In the genomic region with DNA sequence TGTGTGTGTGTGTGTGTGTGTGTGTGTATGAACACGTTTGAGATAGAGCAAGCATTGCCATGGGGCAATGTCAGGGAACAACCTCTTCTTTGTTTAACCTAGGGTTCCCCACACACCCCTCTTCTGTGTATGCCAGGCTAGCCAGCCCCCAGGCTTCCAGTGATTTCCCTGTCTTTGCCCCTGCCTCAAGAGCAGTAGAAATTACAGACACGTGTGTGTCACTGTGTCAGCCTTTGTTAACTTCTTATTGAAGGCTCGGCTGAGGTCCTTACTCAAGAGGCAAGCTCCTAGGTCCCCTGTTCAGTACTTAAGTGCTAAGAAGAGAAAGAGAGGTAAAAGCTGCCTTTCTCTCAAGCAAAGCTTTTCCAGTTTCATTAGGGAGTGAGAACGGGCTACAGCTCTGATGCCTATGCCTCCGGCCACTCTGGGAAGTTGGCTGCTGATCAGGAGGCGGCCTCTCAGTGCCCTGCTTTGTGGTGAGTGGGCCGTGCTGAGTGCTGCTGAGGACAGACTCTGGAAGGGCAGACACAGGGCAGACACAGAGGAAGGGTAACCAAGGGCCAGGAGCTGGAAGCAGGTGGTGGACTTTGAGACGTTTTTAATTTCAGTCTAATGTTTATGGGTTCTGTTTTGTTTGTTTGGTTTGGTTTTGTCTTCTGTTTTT, we compare ENCODE assay signal across 8 mouse cellular contexts.
DNase-seq lines count a peak whose midpoint lies in the region; ATAC-seq lines count a peak whose summit lies in the region.

No protein-coding gene starts in this region.

- DNase-seq in urinary bladder, postnatal 14 days (ENCODE audit: low spot score) = peak; percentile 43
- DNase-seq in urinary bladder, postnatal 4 days (ENCODE audit: low spot score in 2 of 2) = no peak
- DNase-seq in forebrain, embryonic 14.5 days (ENCODE audit: low spot score) = peak; percentile 73
- peak; percentile 53 to 63 for DNase-seq in heart, postnatal 36 days
- peak; percentile 56 for DNase-seq in layer of hippocampus, adult 9-11 months
- peak; percentile 86 for DNase-seq in midbrain, embryonic 11.5 days (ENCODE audit: low spot score, missing footprints)

- H3K4me3 ChIP-seq in forebrain, embryonic 14.5 days (ENCODE audit: low read depth, low read length) = no peak overlapping the region
- H3K4me3 ChIP-seq in midbrain, embryonic 11.5 days (ENCODE audit: low read depth, low read length) = no peak overlapping the region
- no peak overlapping the region for H3K4me3 ChIP-seq in intestine, embryonic 15.5 days (replicated peaks)

- H3K4me1 ChIP-seq in forebrain, embryonic 14.5 days (ENCODE audit: control insufficient read depth, insufficient read depth, low read length) = peaks cover 9% of the 10 kb centered on the region
- peaks cover 9% of the 10 kb centered on the region for H3K4me1 ChIP-seq in midbrain, embryonic 11.5 days (ENCODE audit: control insufficient read depth, insufficient read depth, low read length)
- peaks cover 9% of the 10 kb centered on the region for H3K4me1 ChIP-seq in intestine, embryonic 15.5 days (replicated peaks)

- H3K9me3 ChIP-seq in forebrain, embryonic 14.5 days (replicated peaks; ENCODE audit: control insufficient read depth, low read length) = no peaks in the 10 kb centered on the region
- no peaks in the 10 kb centered on the region for H3K9me3 ChIP-seq in midbrain, embryonic 11.5 days (ENCODE audit: control insufficient read depth, low read length)
- H3K9me3 ChIP-seq in intestine, embryonic 15.5 days = no peaks in the 10 kb centered on the region

- intact Hi-C loops in heart, postnatal 36 days (cut with DNase I) = no loop called here

- H3K4me2 ChIP-seq in forebrain, embryonic 14.5 days (ENCODE audit: low read length) = peak overlapping the region; percentile 12; the same call in 1 of the 2 replicates
- no peak overlapping the region for H3K4me2 ChIP-seq in midbrain, embryonic 11.5 days
- H3K4me2 ChIP-seq in intestine, embryonic 15.5 days (replicated peaks) = no peak overlapping the region

- H3K27me3 ChIP-seq in forebrain, embryonic 14.5 days (replicated peaks; ENCODE audit: control insufficient read depth, insufficient read depth, low read length) = no peaks in the 10 kb centered on the region
- H3K27me3 ChIP-seq in midbrain, embryonic 11.5 days (ENCODE audit: control insufficient read depth, insufficient read depth, low read length) = no peaks in the 10 kb centered on the region
- H3K27me3 ChIP-seq in intestine, embryonic 15.5 days (replicated peaks) = no peaks in the 10 kb centered on the region

- no peaks in the 10 kb centered on the region for H3K36me3 ChIP-seq in forebrain, embryonic 14.5 days (ENCODE audit: control insufficient read depth, insufficient read depth, low read length)
- H3K36me3 ChIP-seq in midbrain, embryonic 11.5 days (ENCODE audit: control insufficient read depth, insufficient read depth, low read length) = no peaks in the 10 kb centered on the region
- no peaks in the 10 kb centered on the region for H3K36me3 ChIP-seq in intestine, embryonic 15.5 days

- H3K9ac ChIP-seq in forebrain, embryonic 14.5 days (ENCODE audit: low read length) = no peak overlapping the region
- no peak overlapping the region for H3K9ac ChIP-seq in midbrain, embryonic 11.5 days (ENCODE audit: low read length)
- H3K9ac ChIP-seq in intestine, embryonic 15.5 days = no peak overlapping the region

- WGBS in forebrain, embryonic 14.5 days = 7% methylated on average over 8 of the region's 8 CpGs
- WGBS in midbrain, embryonic 11.5 days = 29% methylated on average over 8 of the region's 8 CpGs
- WGBS in intestine, embryonic 15.5 days = 37% methylated on average over 8 of the region's 8 CpGs

- ATAC-seq in forebrain, embryonic 14.5 days = peak; percentile 90
- ATAC-seq in midbrain, embryonic 11.5 days (ENCODE audit: low FRiP score) = no peak
- ATAC-seq in intestine, embryonic 15.5 days = no peak
- no peak for ATAC-seq in megakaryocyte, adult 5-6 weeks (ENCODE audit: poor library complexity, severe bottlenecking)

- peak overlapping the region; percentile 39; the same call in 1 of the 2 replicates for H3K27ac ChIP-seq in forebrain, embryonic 14.5 days (ENCODE audit: low read depth, low read length)
- H3K27ac ChIP-seq in midbrain, embryonic 11.5 days (ENCODE audit: low read depth, low read length) = no peak overlapping the region
- no peak overlapping the region for H3K27ac ChIP-seq in intestine, embryonic 15.5 days

Comparison
In these comparisons a context has a peak if more than half of its experiments do, and no peak if none do; other contexts are left out.
1. DNase-seq: peak in urinary bladder, postnatal 14 days (single experiment), forebrain, embryonic 14.5 days (single experiment), heart, postnatal 36 days (2 of 2), layer of hippocampus, adult 9-11 months (single experiment) and midbrain, embryonic 11.5 days (single experiment); none in urinary bladder, postnatal 4 days (0 of 2).